Mouse (Mus musculus): Measurements from ENCODE around the gene Gatad2a.

GRCm38 (mm10) chr8:69984876-69985553 lies 11.2 kb downstream of the Gatad2a start:
- no peak for TF ChIP-seq CTCF (IDR thresholded peaks at IDR 0.05; ENCODE audit: control insufficient read depth, insufficient read depth, low read length)
- TF ChIP-seq POLR2A (IDR thresholded peaks at IDR 0.05; ENCODE audit: borderline replicate concordance, control insufficient read depth, low read depth, low read length) = no peak
